Mouse (Mus musculus) lung, embryonic 14.5 days (tissue): ENCODE results near the gene Dnase1l2. TPM values are rescaled to one million over a fixed set of nuclear protein-coding genes. Genes with fewer than 3 reads are reported as not detected.

Experiments
- ATAC-seq: fragments of 200-750 bp; cut with Nextera tagmentation; 2 replicates; pipeline ENCODE4 v1.8.0; 2017; ENCODE audit warnings: mild to moderate bottlenecking, moderate TSS enrichment, moderate library complexity; ENCODE audit not compliant: insufficient read depth
- DNase-seq: peaks from one replicate; pipeline ENCODE4 v3.0.0-alpha.2; 2015
- H3K27ac ChIP-seq: fragments of 300-500 bp; sonication (generic); 2 replicates; pipeline ENCODE4 v1.5.1; 2014; ENCODE audit warnings: low read depth, mild to moderate bottlenecking, moderate library complexity
- H3K27me3 ChIP-seq: fragments of 300-500 bp; sonication (generic); 2 replicates; pipeline ENCODE4 v1.6.1; 2014; ENCODE audit warnings: low read length, control low read depth; ENCODE audit not compliant: insufficient read depth
- H3K36me3 ChIP-seq: fragments of 300-500 bp; sonication (generic); 2 replicates; pipeline ENCODE4 v1.6.1; 2014; ENCODE audit warnings: control low read depth; ENCODE audit not compliant: insufficient read depth
- H3K4me1 ChIP-seq: fragments of 300-500 bp; sonication (generic); 2 replicates; pipeline ENCODE4 v1.6.1; 2014; ENCODE audit warnings: antibody characterized with exemption, control low read depth; ENCODE audit not compliant: insufficient read depth
- H3K4me2 ChIP-seq: fragments of 300-500 bp; sonication (generic); 2 replicates; pipeline ENCODE4 v1.6.1; 2014; ENCODE audit warnings: mild to moderate bottlenecking
- H3K4me3 ChIP-seq: fragments of 300-500 bp; sonication (generic); 2 replicates; pipeline ENCODE4 v1.5.1; 2014; ENCODE audit warnings: low read depth, low read length
- H3K9ac ChIP-seq: fragments of 300-500 bp; sonication (generic); 2 replicates; pipeline ENCODE4 v1.6.1; 2014
- H3K9me3 ChIP-seq: fragments of 300-500 bp; sonication (generic); 2 replicates; pipeline ENCODE4 v1.6.1; 2016; ENCODE audit warnings: low read depth, low read length, control low read depth
- CTCF ChIP-seq: IDR thresholded peaks from 2 replicates; pipeline ENCODE4 v1.5.1; 2016; ENCODE audit warnings: antibody characterized with exemption, low read depth
- WGBS: fragments of 180-500 bp; shearing (Covaris S2); extraction: QIAGEN DNeasy Blood & Tissue Kit; methylation state at CpG from one replicate; pipeline ENCODE4 v1.1.7; 2014; 5-methylcytosine and 5-hydroxymethylcytosine counted together
- polyA plus RNA-seq: library from polyadenylated mRNA; unstranded; fragments of >200 nt; fragmentation: Nextera tagmentation; extraction: Ambion mirVana; gene quantifications from 2 replicates; pipeline ENCODE4 v1.2.1, GENCODE M21; 2014

Gene Dnase1l2
- polyA plus RNA-seq: 1.8 and 2.6 TPM in 2 replicates

DNA sequence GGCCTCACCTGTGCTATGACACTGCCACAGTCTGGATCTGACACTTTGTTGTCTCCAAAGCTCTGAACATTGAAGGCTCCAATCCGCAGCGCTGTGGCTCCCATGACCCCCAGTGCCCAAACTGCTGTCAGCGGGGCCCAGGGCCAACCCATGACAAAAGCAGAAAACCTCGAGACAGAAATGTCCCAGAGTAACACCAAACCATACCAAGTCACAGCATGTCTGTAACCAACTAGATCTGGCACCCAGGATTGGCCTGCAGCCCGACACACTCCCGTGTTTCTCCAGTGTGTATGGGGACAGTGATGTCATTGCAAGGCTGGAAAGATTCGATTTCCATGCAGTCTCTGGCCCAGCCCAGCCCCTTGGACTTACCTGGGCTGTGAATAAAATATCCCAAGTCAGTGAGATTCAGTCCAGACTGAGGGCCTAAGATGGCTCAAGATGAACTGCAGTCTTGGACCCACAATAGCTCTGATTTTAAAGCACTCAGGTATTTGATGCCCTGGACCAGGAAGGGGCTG lies at the start of gene Dnase1l2:
Gene Dnase1l2 (minus strand): TSS at position 474 of the 524 bp plus-strand sequence.
- Histone ChIP-seq H3K9ac (no peak within 1 kb of the TSS), H3K4me3 (no peak within 1 kb of the TSS), H3K27me3 (no peaks in the 10 kb centered on the region), H3K9me3 (no peaks in the 10 kb centered on the region), H3K36me3 (peaks cover 89% of the 10 kb centered on the region), H3K4me1 (no peaks in the 10 kb centered on the region), H3K27ac (no peak within 1 kb of the TSS), H3K4me2 (no peak within 1 kb of the TSS)
- ATAC-seq (no peak), DNase-seq (no peak)
- WGBS: 79% methylated on average over 7 of the region's 7 CpGs
- no peak for TF ChIP-seq CTCF

DNA sequence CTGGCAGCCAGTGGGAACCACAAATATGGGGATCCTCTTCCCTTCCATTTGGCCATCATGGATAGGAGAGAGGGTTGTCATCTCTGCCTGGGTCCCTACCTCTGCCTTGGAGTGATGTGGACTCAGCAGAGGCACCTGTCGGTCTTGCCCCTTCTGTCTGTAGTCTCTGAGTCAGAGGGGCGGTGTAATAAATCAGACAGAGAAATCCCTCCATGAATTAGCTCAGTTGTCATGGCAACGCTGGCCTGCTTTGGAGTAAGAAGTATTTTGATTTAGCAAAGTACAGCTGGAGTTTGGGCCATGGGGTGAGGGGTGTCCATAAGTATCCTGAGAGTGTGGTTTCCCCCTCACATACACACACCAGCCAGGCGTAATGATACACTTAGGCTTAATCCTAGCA lies 47.5 kb upstream of the Dnase1l2 start:
- Histone ChIP-seq H3K4me1 (0 out of 2 replicates have a peak, but pooled peaks cover 3% of the 10 kb centered on the region), H3K4me2 (no peak overlapping the region), H3K9ac (no peak overlapping the region), H3K4me3 (no peak overlapping the region), H3K27me3 (peaks cover 32% of the 10 kb centered on the region), H3K36me3 (no peaks in the 10 kb centered on the region), H3K9me3 (no peaks in the 10 kb centered on the region), H3K27ac (no peak overlapping the region)
- DNase-seq: peak; percentile 57
- ATAC-seq: no peak
- TF ChIP-seq CTCF: no peak
- 67% methylated on average over 4 of the region's 4 CpGs for WGBS

GRCm38 (mm10) chr17:24489265-24490030 lies 46.5 kb upstream of the Dnase1l2 start:
- no peaks in the 10 kb centered on the region for H3K9me3 ChIP-seq
- ATAC-seq: peak; percentile 40; the same call in 1 of the 2 replicates
- H3K4me2 ChIP-seq: peak overlapping the region; percentile 100
- H3K27me3 ChIP-seq: peaks cover 32% of the 10 kb centered on the region
- no peak overlapping the region for H3K27ac ChIP-seq
- 19% methylated on average over 19 of the region's 19 CpGs for WGBS
- DNase-seq: no peak
- peak overlapping the region; percentile 61 for H3K4me3 ChIP-seq
- H3K36me3 ChIP-seq: no peaks in the 10 kb centered on the region
- H3K9ac ChIP-seq: peak overlapping the region; percentile 65
- no peak for TF ChIP-seq CTCF
- 0 out of 2 replicates have a peak, but pooled peaks cover 4% of the 10 kb centered on the region for H3K4me1 ChIP-seq

GRCm38 (mm10) chr17:24488662-24489264 lies 45.9 kb upstream of the Dnase1l2 start:
- Histone ChIP-seq H3K27ac (no peak overlapping the region), H3K9ac (peak overlapping the region; percentile 65), H3K36me3 (no peaks in the 10 kb centered on the region), H3K4me3 (peak overlapping the region; percentile 61), H3K9me3 (no peaks in the 10 kb centered on the region), H3K27me3 (peaks cover 32% of the 10 kb centered on the region), H3K4me1 (0 out of 2 replicates have a peak, but pooled peaks cover 4% of the 10 kb centered on the region), H3K4me2 (peak overlapping the region; percentile 100)
- no peak for TF ChIP-seq CTCF
- ATAC-seq (peak; percentile 64), DNase-seq (peak; percentile 62)
- WGBS: under 1% methylated on average over 60 of the region's 81 CpGs

DNA sequence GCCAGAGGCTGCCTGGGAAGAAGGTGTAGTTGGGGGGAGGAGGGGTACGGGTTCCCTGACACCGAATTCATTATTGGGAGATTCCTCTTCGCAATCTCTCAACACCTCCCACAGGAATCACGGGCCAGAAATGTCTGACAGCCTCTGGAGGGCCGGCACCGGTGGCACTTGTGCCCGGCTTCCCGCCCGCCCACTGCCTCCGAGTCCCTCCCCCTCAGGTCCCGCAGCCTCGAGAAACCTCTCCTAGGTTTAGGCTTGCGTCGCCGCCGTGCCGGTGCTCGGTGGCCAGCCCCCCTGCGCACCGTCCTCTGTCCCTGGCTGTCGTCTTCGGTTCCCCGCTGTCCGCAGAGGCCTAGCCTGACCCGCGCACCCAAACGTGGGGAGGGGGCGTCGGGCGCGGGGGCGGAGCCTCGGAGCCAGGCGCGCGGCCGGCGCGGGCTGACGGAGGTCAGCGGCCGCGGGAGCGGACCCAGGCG lies 45.3 kb upstream of the Dnase1l2 start, which contains the start of gene Caskin1:
Gene Caskin1 (plus strand): TSS at position 416 of the 476 bp plus-strand sequence.
- WGBS: 1% methylated on average over 32 of the region's 45 CpGs
- Histone ChIP-seq H3K4me1 (0 out of 2 replicates have a peak, but pooled peaks cover 4% of the 10 kb centered on the region), H3K27me3 (peaks cover 32% of the 10 kb centered on the region), H3K36me3 (no peaks in the 10 kb centered on the region), H3K9me3 (no peaks in the 10 kb centered on the region), H3K27ac (no peak within 1 kb of the TSS), H3K9ac (peak within 1 kb of the TSS; percentile 65), H3K4me2 (peak within 1 kb of the TSS; percentile 100), H3K4me3 (peak within 1 kb of the TSS; percentile 61)
- DNase-seq: peak; percentile 38
- ATAC-seq: peak; percentile 35; the same call in 1 of the 2 replicates
- TF ChIP-seq CTCF: no peak

- H3K4me3 ChIP-seq: no peak overlapping the region
- peak; percentile 60 for DNase-seq
These were observed 42.4 kb upstream of the Dnase1l2 start for GRCm38 (mm10) chr17:24485090-24485860.

More at GRCm38 (mm10) chr17:24485090-24485860, 42.4 kb upstream of the Dnase1l2 start:
- no peak overlapping the region for H3K9ac ChIP-seq
- peaks cover 32% of the 10 kb centered on the region for H3K27me3 ChIP-seq
- H3K4me1 ChIP-seq: 0 out of 2 replicates have a peak, but pooled peaks cover 4% of the 10 kb centered on the region
- no peak for TF ChIP-seq CTCF
- no peaks in the 10 kb centered on the region for H3K9me3 ChIP-seq
- no peak overlapping the region for H3K4me2 ChIP-seq
- ATAC-seq: no peak
- WGBS: 41% methylated on average over 11 of the region's 11 CpGs
- no peaks in the 10 kb centered on the region for H3K36me3 ChIP-seq
- H3K27ac ChIP-seq: no peak overlapping the region
